In genomic region chr13:95913046-95913406, GRCm38 (mm10) we compare ENCODE assay signal across 25 mouse cellular contexts. TPM values are rescaled to one million over a fixed set of nuclear protein-coding genes. Genes with fewer than 3 reads are reported as not detected.
DNase-seq lines count a peak whose midpoint lies in the region; ATAC-seq and TF ChIP-seq lines count a peak whose summit lies in the region.
"Had no signal": no experiment of that assay in that cellular context is flagged by ENCODE, and none has a peak within 500 bp of the region (broad histone marks: within the 10 kb centered on the region; RNA-seq: fewer than 3 reads in every experiment).

No protein-coding gene starts in this region.

- no peak for DNase-seq in layer of hippocampus, adult 2 months (ENCODE audit: low spot score in 2 of 2)
- no peak for DNase-seq in layer of hippocampus, adult 9-11 months
- DNase-seq in Muller cell, postnatal 12 days (ENCODE audit: inconsistent ontology term), result peak; percentile 9
- DNase-seq in yolk sac, embryonic 10.5 days (ENCODE audit: low spot score), result no peak
- no peak for DNase-seq in urinary bladder, postnatal 10 days (ENCODE audit: low spot score)
- DNase-seq: adrenal gland, postnatal 36 days; B cell, adult 2 months; heart, adult 11 months; kidney, adult 18-20 months; kidney, postnatal 36 days; liver; lung, adult 2 months; lung, postnatal 10 days; thymus, postnatal 14 days had no signal

- TF ChIP-seq CTCF in layer of hippocampus, adult 2 months (conservative IDR thresholded peaks at IDR 0.05), result no peak

- no peak overlapping the region for H3K4me3 ChIP-seq in layer of hippocampus, adult 2 months
- H3K4me3 ChIP-seq: forebrain, embryonic 12.5 days; heart, embryonic 10.5 days; heart, embryonic 15.5 days; hindbrain, embryonic 13.5 days; myocyte; neural tube, embryonic 13.5 days had no signal

- peak; percentile 77 for ATAC-seq in granulocyte monocyte progenitor cell, adult 5-6 weeks (replicated peaks; ENCODE audit: poor library complexity, severe bottlenecking)
- ATAC-seq in monocyte, adult 5-6 weeks (replicated peaks; ENCODE audit: insufficient number of reproducible peaks, low FRiP score, low TSS enrichment, poor library complexity, severe bottlenecking), result peak; percentile 53
- ATAC-seq: inflammation-experienced regulatory T-cells, adult 6 months; midbrain, embryonic 16.5 days had no signal

- H3K27ac ChIP-seq in layer of hippocampus, adult 2 months, result peak overlapping the region; percentile 92
- H3K27ac ChIP-seq: forebrain, embryonic 12.5 days; heart, embryonic 10.5 days; heart, embryonic 15.5 days; hindbrain, embryonic 13.5 days; liver, embryonic 14.5 days; neural tube, embryonic 13.5 days had no signal

RNA-seq across cellular contexts. Expression of gene Iqgap2, which starts 21.3 kb away (rescaled TPM):
- 10 to 100 TPM; 95.2 to 97.7 TPM for total RNA-seq in layer of hippocampus, adult 2 months (2021)
- 71.4 and 91.9 TPM in 2 replicates for total RNA-seq in granulocyte monocyte progenitor cell, adult 5-6 weeks (2014; fragmentation: Nextera tagmentation)
- 143 and 157 TPM in 2 replicates for total RNA-seq in granulocyte monocyte progenitor cell, adult 5-6 weeks (2017)
- 51.2 to 86.8 TPM (median 55.9 TPM) in 3 replicates for total RNA-seq in monocyte, adult 5-6 weeks (2017)
